Mouse (Mus musculus): Measurements from ENCODE around the gene Ppp4r4. TPM values are rescaled to one million over a fixed set of nuclear protein-coding genes. Genes with fewer than 3 reads are reported as not detected.
"Not testable (repeated sequence)": the region's sequence is repeated elsewhere in the genome, so short reads cannot be mapped to it uniquely, and the experiment has no call there.

Gene Ppp4r4
- polyA plus RNA-seq, 1 experiment from 2014 or later: 1.6 TPM

DNA sequence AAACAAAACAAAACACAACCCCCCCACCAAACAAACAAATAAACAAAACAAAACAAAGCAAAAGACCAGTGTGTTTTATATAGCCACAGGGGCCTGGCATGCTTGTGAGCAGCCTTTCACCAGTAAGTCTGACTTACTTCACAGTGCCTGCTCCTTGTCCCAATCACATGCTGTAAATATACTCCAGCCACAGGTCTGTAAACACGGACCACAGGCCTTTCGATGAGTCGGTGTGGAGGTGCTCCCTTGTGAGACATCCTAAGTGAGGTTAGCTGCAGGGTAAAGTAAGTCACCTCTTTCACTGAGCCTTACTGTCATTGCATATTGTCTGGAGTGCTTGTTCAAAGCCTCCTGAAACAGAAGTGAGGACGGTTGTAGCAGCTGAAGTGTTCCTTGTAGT lies 16.4 kb downstream of the Ppp4r4 start:
- Histone ChIP-seq H3K27me3 (ENCODE audit: insufficient read depth, poor library complexity, severe bottlenecking) (no peaks in the 10 kb centered on the region), H3K27ac (no peak overlapping the region), H3K9me3 (no peaks in the 10 kb centered on the region), H3K4me3 (no peak overlapping the region), H3K36me3 (no peaks in the 10 kb centered on the region), H3K4me1 (no peaks in the 10 kb centered on the region)
- DNase-seq (ENCODE audit: low spot score): no peak
- 62% methylated on average over 4 of the region's 4 CpGs for WGBS

GRCm38 (mm10) chr12:103550047-103550446 lies 18.0 kb downstream of the Ppp4r4 start:
- H3K4me1 ChIP-seq: no peaks in the 10 kb centered on the region
- H3K36me3 ChIP-seq: no peaks in the 10 kb centered on the region
- 77% methylated on average over 6 of the region's 6 CpGs for WGBS
- no peak overlapping the region for H3K27ac ChIP-seq
- no peaks in the 10 kb centered on the region for H3K27me3 ChIP-seq (ENCODE audit: insufficient read depth, poor library complexity, severe bottlenecking)
- DNase-seq (ENCODE audit: low spot score): no peak
- H3K4me3 ChIP-seq: no peak overlapping the region
- H3K9me3 ChIP-seq: no peaks in the 10 kb centered on the region

GRCm38 (mm10) chr12:103551422-103551821 lies 19.3 kb downstream of the Ppp4r4 start:
- no peak overlapping the region for H3K4me3 ChIP-seq

GRCm38 (mm10) chr12:103552506-103552905 lies 20.4 kb downstream of the Ppp4r4 start:
- 75% methylated on average over 2 of the region's 2 CpGs for WGBS
- H3K4me1 ChIP-seq: no peaks in the 10 kb centered on the region

More at GRCm38 (mm10) chr12:103551422-103551821, 19.3 kb downstream of the Ppp4r4 start:
- H3K36me3 ChIP-seq: no peaks in the 10 kb centered on the region
- WGBS: 78% methylated on average over 4 of the region's 4 CpGs
- no peaks in the 10 kb centered on the region for H3K4me1 ChIP-seq
- no peaks in the 10 kb centered on the region for H3K9me3 ChIP-seq
- H3K27me3 ChIP-seq (ENCODE audit: insufficient read depth, poor library complexity, severe bottlenecking): no peaks in the 10 kb centered on the region
- DNase-seq (ENCODE audit: low spot score): no peak
- H3K27ac ChIP-seq: no peak overlapping the region

GRCm38 (mm10) chr12:103553497-103553896 lies 21.4 kb downstream of the Ppp4r4 start:
- Histone ChIP-seq H3K27me3 (ENCODE audit: insufficient read depth, poor library complexity, severe bottlenecking) (no peaks in the 10 kb centered on the region), H3K4me3 (no peak overlapping the region), H3K36me3 (no peaks in the 10 kb centered on the region), H3K4me1 (no peaks in the 10 kb centered on the region), H3K9me3 (no peaks in the 10 kb centered on the region), H3K27ac (no peak overlapping the region)
- no peak for DNase-seq (ENCODE audit: low spot score)
- 72% methylated on average over 3 of the region's 3 CpGs for WGBS

More at GRCm38 (mm10) chr12:103552506-103552905, 20.4 kb downstream of the Ppp4r4 start:
- DNase-seq (ENCODE audit: low spot score): no peak
- Histone ChIP-seq H3K27ac (no peak overlapping the region), H3K27me3 (ENCODE audit: insufficient read depth, poor library complexity, severe bottlenecking) (no peaks in the 10 kb centered on the region), H3K36me3 (no peaks in the 10 kb centered on the region), H3K4me3 (no peak overlapping the region), H3K9me3 (no peaks in the 10 kb centered on the region)

- Histone ChIP-seq H3K4me1 (no peaks in the 10 kb centered on the region), H3K4me3 (no peak overlapping the region), H3K36me3 (no peaks in the 10 kb centered on the region), H3K27me3 (ENCODE audit: insufficient read depth, poor library complexity, severe bottlenecking) (no peaks in the 10 kb centered on the region), H3K27ac (no peak overlapping the region), H3K9me3 (no peaks in the 10 kb centered on the region)
- WGBS: 80% methylated on average over 5 of the region's 5 CpGs
- no peak for DNase-seq (ENCODE audit: low spot score)
These were observed 24.8 kb downstream of the Ppp4r4 start for GRCm38 (mm10) chr12:103556856-103557255.

GRCm38 (mm10) chr12:103564726-103565125 lies 32.6 kb downstream of the Ppp4r4 start:
- Histone ChIP-seq H3K9me3 (no peaks in the 10 kb centered on the region), H3K27ac (no peak overlapping the region), H3K4me1 (no peaks in the 10 kb centered on the region), H3K27me3 (ENCODE audit: insufficient read depth, poor library complexity, severe bottlenecking) (no peaks in the 10 kb centered on the region), H3K36me3 (no peaks in the 10 kb centered on the region), H3K4me3 (no peak overlapping the region)
- DNase-seq (ENCODE audit: low spot score): no peak
- WGBS: 44% methylated on average over 1 of the region's 1 CpGs

DNA sequence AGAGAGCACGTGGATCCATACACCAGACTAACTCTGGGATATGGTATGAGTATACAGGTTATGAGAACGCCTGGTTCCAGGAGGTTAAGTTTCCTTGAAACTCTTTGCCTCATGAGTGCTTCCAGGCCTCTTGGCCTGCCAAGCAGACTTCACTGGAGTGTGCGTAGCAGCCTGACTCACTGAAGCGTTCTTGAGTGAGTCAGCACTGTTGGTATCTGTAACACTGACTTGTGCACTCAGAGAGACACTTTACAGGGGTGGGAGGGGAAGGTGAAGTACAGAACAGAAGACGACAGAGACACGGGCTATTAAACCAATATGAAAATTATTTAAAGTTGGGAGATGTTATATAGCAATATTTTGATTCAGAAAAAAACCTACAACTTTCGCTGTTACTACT lies 33.1 kb downstream of the Ppp4r4 start:
- H3K9me3 ChIP-seq: no peaks in the 10 kb centered on the region
- WGBS: 75% methylated on average over 7 of the region's 7 CpGs
- no peaks in the 10 kb centered on the region for H3K4me1 ChIP-seq
- H3K36me3 ChIP-seq: no peaks in the 10 kb centered on the region
- no peaks in the 10 kb centered on the region for H3K27me3 ChIP-seq (ENCODE audit: insufficient read depth, poor library complexity, severe bottlenecking)
- H3K4me3 ChIP-seq: no peak overlapping the region
- no peak for DNase-seq (ENCODE audit: low spot score)
- no peak overlapping the region for H3K27ac ChIP-seq

DNA sequence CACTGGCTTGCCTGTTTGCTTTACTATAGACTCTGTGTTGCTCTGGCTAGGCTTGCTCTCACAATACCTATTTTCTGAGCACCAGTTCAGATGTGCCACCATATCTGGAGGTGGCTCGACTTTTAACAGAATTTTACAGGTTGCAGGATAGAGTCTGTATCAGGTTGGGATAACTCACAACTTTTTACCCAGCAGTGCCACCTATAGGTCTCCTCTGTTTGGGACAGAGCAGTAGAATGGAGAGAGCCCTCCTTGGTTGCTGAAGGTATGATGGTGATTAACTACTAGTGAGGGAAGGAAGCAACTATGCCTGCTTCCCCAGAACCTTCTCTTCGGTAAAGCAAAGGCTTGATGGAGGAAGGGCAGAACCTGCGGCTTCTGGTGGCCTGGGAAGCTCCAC lies 35.0 kb downstream of the Ppp4r4 start:
- Histone ChIP-seq H3K27ac (no peak overlapping the region), H3K4me3 (no peak overlapping the region), H3K4me1 (no peaks in the 10 kb centered on the region), H3K9me3 (no peaks in the 10 kb centered on the region), H3K36me3 (no peaks in the 10 kb centered on the region), H3K27me3 (ENCODE audit: insufficient read depth, poor library complexity, severe bottlenecking) (no peaks in the 10 kb centered on the region)
- WGBS: 57% methylated on average over 3 of the region's 3 CpGs
- no peak for DNase-seq (ENCODE audit: low spot score)

DNA sequence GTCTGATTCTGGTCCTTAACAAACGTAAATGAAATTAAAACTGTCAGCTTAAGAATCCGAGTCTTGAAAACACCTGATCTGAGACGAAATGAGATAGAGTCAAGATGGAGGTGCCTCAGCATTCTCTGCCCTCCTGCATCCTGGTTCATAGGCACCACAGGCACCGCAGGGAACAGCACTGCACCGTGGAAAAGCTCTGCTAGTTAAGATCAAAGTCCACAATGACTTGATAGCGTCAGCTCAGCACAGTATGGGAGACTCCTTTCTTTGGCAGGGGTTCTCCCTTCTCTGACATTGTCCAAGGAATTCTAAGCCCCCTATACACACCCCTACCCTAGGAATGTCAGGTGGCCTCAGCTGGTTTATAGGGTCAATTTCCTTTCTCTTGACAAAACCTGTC lies 37.6 kb downstream of the Ppp4r4 start:
- Histone ChIP-seq H3K4me1 (no peaks in the 10 kb centered on the region), H3K4me3 (no peak overlapping the region), H3K9me3 (no peaks in the 10 kb centered on the region), H3K27ac (no peak overlapping the region), H3K36me3 (no peaks in the 10 kb centered on the region), H3K27me3 (ENCODE audit: insufficient read depth, poor library complexity, severe bottlenecking) (no peaks in the 10 kb centered on the region)
- no peak for DNase-seq (ENCODE audit: low spot score)
- 40% methylated on average over 6 of the region's 6 CpGs for WGBS

- H3K4me3 ChIP-seq; H3K9me3 ChIP-seq; H3K27ac ChIP-seq; H3K4me1 ChIP-seq; DNase-seq (ENCODE audit: low spot score); H3K36me3 ChIP-seq; H3K27me3 ChIP-seq (ENCODE audit: insufficient read depth, poor library complexity, severe bottlenecking): not testable (repeated sequence)
- WGBS: 88% methylated on average over 6 of the region's 6 CpGs
These were observed 46.1 kb downstream of the Ppp4r4 start for GRCm38 (mm10) chr12:103578148-103578547.

GRCm38 (mm10) chr12:103583771-103584170 lies 51.7 kb downstream of the Ppp4r4 start:
- H3K4me1 ChIP-seq: no peaks in the 10 kb centered on the region

DNA sequence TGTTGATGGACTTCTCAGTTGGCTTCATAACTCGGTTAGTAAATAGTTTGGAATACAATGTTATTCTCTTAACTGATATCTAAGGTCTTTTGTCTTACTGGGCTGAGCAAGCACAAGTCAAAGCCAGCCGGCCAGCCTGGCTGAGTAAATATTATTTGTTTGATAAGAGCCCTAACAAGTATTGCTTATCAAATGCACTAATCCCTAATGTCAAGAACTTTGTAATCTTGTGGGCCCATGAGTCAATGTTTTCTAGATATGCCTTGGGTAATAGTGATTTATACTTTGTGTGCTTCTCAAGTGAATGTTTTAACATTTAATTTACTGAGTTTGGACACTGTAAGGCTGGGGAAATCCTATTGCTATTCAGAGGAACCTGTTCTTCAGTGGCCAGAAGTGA lies 66.3 kb downstream of the Ppp4r4 start:
- Histone ChIP-seq H3K4me3 (no peak overlapping the region), H3K36me3 (no peaks in the 10 kb centered on the region), H3K27ac (no peak overlapping the region), H3K27me3 (ENCODE audit: insufficient read depth, poor library complexity, severe bottlenecking) (no peaks in the 10 kb centered on the region), H3K4me1 (peaks cover 9% of the 10 kb centered on the region), H3K9me3 (no peaks in the 10 kb centered on the region)
- DNase-seq (ENCODE audit: low spot score): no peak
- WGBS: 20% methylated on average over 2 of the region's 2 CpGs

More at GRCm38 (mm10) chr12:103583771-103584170, 51.7 kb downstream of the Ppp4r4 start:
- Histone ChIP-seq H3K9me3 (no peaks in the 10 kb centered on the region), H3K27ac (no peak overlapping the region), H3K4me3 (no peak overlapping the region), H3K27me3 (ENCODE audit: insufficient read depth, poor library complexity, severe bottlenecking) (no peaks in the 10 kb centered on the region), H3K36me3 (no peaks in the 10 kb centered on the region)
- 85% methylated on average over 8 of the region's 8 CpGs for WGBS
- no peak for DNase-seq (ENCODE audit: low spot score)

DNA sequence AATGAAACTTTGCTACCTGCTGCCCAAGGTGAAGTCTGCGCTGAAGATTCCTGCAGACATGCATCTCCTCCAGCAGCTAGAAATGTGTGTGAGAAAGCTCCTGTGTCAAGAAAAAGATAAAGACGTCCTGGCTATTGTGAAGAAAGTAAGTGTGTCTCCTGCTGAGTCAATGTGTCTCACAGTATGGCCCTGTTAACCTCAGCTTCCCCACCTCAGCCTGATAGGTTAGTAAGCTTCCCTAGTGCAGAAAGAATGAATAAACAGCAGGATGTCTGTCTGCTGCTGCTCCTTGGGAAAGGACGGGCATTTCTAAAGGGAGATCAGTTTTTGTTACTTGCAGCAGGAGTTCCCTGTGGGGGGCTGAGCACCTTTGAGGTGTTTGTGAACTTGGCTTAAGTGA lies 68.3 kb downstream of the Ppp4r4 start:
- DNase-seq (ENCODE audit: low spot score): no peak
- Histone ChIP-seq H3K27ac (0 out of 2 replicates have a peak overlapping the region, but pooled peaks have one; percentile 16), H3K9me3 (no peaks in the 10 kb centered on the region), H3K27me3 (ENCODE audit: insufficient read depth, poor library complexity, severe bottlenecking) (no peaks in the 10 kb centered on the region), H3K4me3 (no peak overlapping the region), H3K36me3 (no peaks in the 10 kb centered on the region), H3K4me1 (peaks cover 9% of the 10 kb centered on the region)
- WGBS: 16% methylated on average over 3 of the region's 3 CpGs
